Mouse (Mus musculus) liver, embryonic 13.5 days (tissue): ENCODE results near the gene Gys2. TPM values are rescaled to one million over a fixed set of nuclear protein-coding genes. Genes with fewer than 3 reads are reported as not detected.
"Not testable (repeated sequence)": the region's sequence is repeated elsewhere in the genome, so short reads cannot be mapped to it uniquely, and the experiment has no call there.

ENCODE experiments used
- ATAC-seq: fragments of 200-750 bp; cut with Nextera tagmentation; 2 replicates; pipeline ENCODE4 v1.8.0; 2017; ENCODE audit warnings: low read depth, mild to moderate bottlenecking, moderate number of reproducible peaks, moderate library complexity
- DNase-seq: peaks from one replicate; pipeline ENCODE4 v3.0.0; 2022
- H3K27ac ChIP-seq: fragments of 300-500 bp; sonication (generic); 2 replicates; pipeline ENCODE4 v1.5.1; 2015; ENCODE audit warnings: moderate library complexity, mild to moderate bottlenecking, inconsistent platforms
- H3K27me3 ChIP-seq: fragments of 300-500 bp; sonication (generic); 2 replicates; pipeline ENCODE4 v1.6.1; 2015; ENCODE audit warnings: mild to moderate bottlenecking, inconsistent platforms
- H3K36me3 ChIP-seq: fragments of 300-500 bp; sonication (generic); 2 replicates; pipeline ENCODE4 v1.6.1; 2015; ENCODE audit warnings: mild to moderate bottlenecking, inconsistent platforms
- H3K4me1 ChIP-seq: fragments of 300-500 bp; sonication (generic); replicated peaks from 2 replicates; pipeline ENCODE4 v1.6.1; 2015; ENCODE audit warnings: inconsistent platforms
- H3K4me2 ChIP-seq: fragments of 300-500 bp; sonication (generic); 2 replicates; pipeline ENCODE4 v1.6.1; 2015; ENCODE audit warnings: inconsistent platforms, mild to moderate bottlenecking, moderate library complexity
- H3K4me3 ChIP-seq: fragments of 300-500 bp; sonication (generic); replicated peaks from 2 replicates; pipeline ENCODE4 v1.5.1; 2015; ENCODE audit warnings: mild to moderate bottlenecking, inconsistent platforms
- H3K9ac ChIP-seq: fragments of 300-500 bp; sonication (generic); 2 replicates; pipeline ENCODE4 v1.6.1; 2015; ENCODE audit warnings: mild to moderate bottlenecking, inconsistent platforms
- H3K9me3 ChIP-seq: fragments of 300-500 bp; sonication (generic); replicated peaks from 2 replicates; pipeline ENCODE4 v1.6.1; 2016; ENCODE audit warnings: inconsistent platforms
- WGBS: fragments of 180-500 bp; shearing (Covaris S2); methylation state at CpG from one replicate; pipeline ENCODE4 v1.1.7; 2015; ENCODE audit not compliant: insufficient replicate concordance; 5-methylcytosine and 5-hydroxymethylcytosine counted together
- polyA plus RNA-seq: library from polyadenylated mRNA; unstranded; fragments of >200 nt; fragmentation: Nextera tagmentation; extraction: Ambion mirVana; gene quantifications from 2 replicates; pipeline ENCODE4 v1.2.1, GENCODE M21; 2015

Gene Gys2
- 37.9 and 53.3 TPM in 2 replicates for polyA plus RNA-seq

DNA sequence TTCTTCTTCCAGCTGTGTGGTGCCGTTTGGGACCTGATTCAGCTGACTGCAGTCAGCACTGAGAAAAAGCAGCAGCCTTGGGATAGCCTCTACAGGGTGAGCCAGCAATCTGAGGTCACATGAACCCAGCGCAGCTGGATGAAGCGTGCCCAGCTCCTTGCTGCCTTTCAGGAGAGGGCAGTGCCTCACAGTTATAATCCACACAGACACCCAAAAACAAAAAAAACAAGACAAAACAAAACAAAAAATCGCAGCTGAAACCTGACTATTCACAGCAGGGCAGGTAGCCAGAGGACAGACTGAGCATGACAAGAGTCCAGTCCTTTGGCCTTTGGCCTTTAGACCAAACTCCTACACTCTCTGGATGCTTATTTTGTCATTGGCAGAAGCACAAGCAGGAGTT is at the start of gene Gys2:
Gene Gys2, minus strand, starts transcription at position 309 of the 403 bp plus-strand sequence.
- DNase-seq (no peak), ATAC-seq (peak; percentile 45; the same call in 1 of the 2 replicates)
- Histone ChIP-seq H3K9ac (peak within 1 kb of the TSS; percentile 28), H3K4me2 (peak within 1 kb of the TSS; percentile 21), H3K27ac (peak within 1 kb of the TSS; percentile 41), H3K27me3 (no peaks in the 10 kb centered on the region), H3K9me3 (no peaks in the 10 kb centered on the region), H3K36me3 (no peaks in the 10 kb centered on the region), H3K4me3 (peak within 1 kb of the TSS; percentile 37), H3K4me1 (no peaks in the 10 kb centered on the region; the same call in 1 of the 2 replicates)
- 43% methylated on average over 4 of the region's 4 CpGs for WGBS

DNA sequence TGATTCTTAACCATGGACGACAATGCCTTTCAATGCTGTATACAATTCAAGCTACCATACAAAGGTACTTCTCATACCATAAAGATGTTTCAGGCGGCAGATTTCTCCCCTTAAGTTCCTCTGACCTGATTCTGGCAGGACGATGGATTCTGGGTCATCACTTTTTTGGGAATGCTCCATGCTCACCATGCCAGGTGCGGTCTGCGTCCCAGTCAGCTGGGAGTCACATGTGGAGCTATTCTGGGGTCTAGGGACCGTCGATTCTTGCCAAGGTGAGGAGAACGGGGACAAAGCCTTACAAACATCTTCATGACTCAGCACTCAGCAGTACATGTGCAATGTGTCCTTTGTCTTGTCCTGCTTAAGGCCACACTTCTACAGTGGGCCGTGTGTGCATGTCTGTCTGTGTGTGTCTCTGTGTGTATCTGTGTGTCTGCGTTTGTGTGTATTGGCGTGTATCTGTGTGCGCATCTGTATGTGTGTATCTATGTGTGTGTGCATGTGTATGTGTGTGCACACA is 48.7 kb upstream of the Gys2 start:
- Histone ChIP-seq H3K9me3 (no peaks in the 10 kb centered on the region), H3K4me2 (no peak overlapping the region), H3K9ac (no peak overlapping the region), H3K4me1 (no peaks in the 10 kb centered on the region), H3K27me3 (no peaks in the 10 kb centered on the region), H3K36me3 (no peaks in the 10 kb centered on the region), H3K27ac (no peak overlapping the region), H3K4me3 (no peak overlapping the region)
- WGBS, result 65% methylated on average over 12 of the region's 12 CpGs
- no peak for DNase-seq
- ATAC-seq, result no peak

DNA sequence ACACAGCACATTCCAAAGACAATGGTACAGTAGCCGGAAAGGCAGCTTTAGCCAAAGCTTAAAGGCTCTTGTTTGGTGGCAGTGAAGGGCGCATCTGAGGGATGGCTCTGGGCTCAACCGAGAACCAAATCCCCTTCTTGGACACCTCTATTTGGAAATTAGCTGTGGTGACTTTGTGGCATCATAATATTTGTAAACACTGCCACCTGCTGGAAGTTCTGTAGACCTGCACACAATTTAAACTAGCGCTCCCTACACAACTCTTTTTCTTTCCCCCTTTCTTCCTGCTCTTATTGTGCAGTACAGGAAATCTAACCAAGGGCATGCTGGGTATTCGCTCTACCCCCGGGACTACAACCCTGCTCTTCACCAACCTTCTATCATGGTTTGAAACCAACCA is 46.2 kb upstream of the Gys2 start:
- no peak for ATAC-seq

DNA sequence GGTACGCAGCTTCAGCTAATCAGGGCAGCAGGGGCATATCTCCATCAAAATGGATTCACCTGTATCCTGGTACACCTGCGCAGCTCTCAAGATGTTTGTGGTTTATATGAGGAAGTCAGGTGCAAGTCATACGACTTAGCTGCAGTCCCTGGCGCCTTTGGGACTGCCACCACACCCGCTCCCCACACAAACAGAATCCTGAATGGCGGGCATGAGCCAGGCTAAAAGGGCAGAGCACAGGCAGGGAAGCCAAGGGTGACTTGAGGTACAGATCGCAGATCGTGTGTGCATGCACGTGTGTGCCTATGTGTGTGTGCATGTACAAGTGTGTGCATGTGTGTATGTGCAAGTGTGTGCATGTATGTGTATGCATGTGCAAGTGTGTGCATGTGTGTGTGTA is 42.5 kb upstream of the Gys2 start:
- H3K36me3 ChIP-seq, H3K4me2 ChIP-seq, H3K4me1 ChIP-seq, H3K27ac ChIP-seq, H3K9ac ChIP-seq, H3K9me3 ChIP-seq, ATAC-seq, DNase-seq, H3K4me3 ChIP-seq: not testable (repeated sequence)
- WGBS, result 56% methylated on average over 9 of the region's 9 CpGs
- peaks cover 13% of the 10 kb centered on the region for H3K27me3 ChIP-seq

More for the DNA sequence above, 46.2 kb upstream of the Gys2 start:
- Histone ChIP-seq H3K27me3 (no peaks in the 10 kb centered on the region), H3K27ac (no peak overlapping the region), H3K4me2 (no peak overlapping the region), H3K36me3 (no peaks in the 10 kb centered on the region), H3K9me3 (no peaks in the 10 kb centered on the region), H3K4me1 (no peaks in the 10 kb centered on the region), H3K9ac (no peak overlapping the region), H3K4me3 (no peak overlapping the region)
- no peak for DNase-seq
- 12% methylated on average over 6 of the region's 6 CpGs for WGBS

DNA sequence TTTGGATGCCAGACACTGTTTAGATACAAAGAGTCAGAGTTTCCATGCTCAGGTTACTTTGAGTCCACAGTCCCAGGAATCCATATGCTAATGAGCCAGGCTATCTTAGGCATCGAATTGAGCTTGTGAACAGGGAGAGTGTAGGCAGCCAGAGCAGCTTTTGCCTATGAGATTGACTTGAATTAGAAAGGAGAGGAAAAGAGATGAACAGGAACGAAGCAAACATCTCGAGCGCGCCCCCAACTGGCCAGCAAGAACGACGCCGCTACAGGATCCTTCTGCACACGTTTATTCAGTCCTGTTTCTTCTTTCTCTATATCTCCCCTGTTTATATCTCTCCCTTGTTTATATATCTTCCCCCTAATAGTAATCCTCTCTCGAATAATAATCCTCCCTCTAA is 42.0 kb upstream of the Gys2 start:
- no peaks in the 10 kb centered on the region for H3K4me1 ChIP-seq
- no peak overlapping the region for H3K9ac ChIP-seq
- no peaks in the 10 kb centered on the region for H3K9me3 ChIP-seq
- H3K36me3 ChIP-seq, result no peaks in the 10 kb centered on the region
- no peak overlapping the region for H3K27ac ChIP-seq
- no peak overlapping the region for H3K4me2 ChIP-seq
- H3K4me3 ChIP-seq, result no peak overlapping the region
- WGBS, result 4% methylated on average over 10 of the region's 10 CpGs
- DNase-seq, result no peak
- H3K27me3 ChIP-seq, result peaks cover 13% of the 10 kb centered on the region
- no peak for ATAC-seq

DNA sequence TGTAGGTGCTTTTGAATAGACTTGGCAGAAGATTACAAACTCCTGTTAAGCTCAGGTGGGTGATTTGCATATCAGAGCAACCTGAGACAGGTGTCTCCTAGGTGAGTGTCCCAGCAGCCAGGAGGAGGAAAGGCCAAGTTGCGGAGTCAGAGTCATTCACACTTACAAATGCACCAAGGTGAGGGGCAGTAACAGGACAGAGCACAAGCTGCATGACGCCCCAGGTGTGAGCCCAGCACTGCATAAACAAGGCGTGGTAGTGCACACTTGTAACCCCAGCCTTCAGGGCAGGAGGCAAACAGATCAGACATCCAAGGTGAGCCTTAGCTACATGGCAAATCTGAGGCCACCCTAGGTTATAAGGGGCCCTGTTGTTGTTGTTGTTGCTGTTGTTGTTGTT is 40.0 kb upstream of the Gys2 start:
- 27% methylated on average over 3 of the region's 3 CpGs for WGBS
- Histone ChIP-seq H3K9ac (no peak overlapping the region), H3K4me1 (0 out of 2 replicates have a peak, but pooled peaks cover 6% of the 10 kb centered on the region), H3K36me3 (no peaks in the 10 kb centered on the region), H3K27ac (no peak overlapping the region), H3K9me3 (no peaks in the 10 kb centered on the region), H3K27me3 (peaks cover 25% of the 10 kb centered on the region), H3K4me3 (no peak overlapping the region), H3K4me2 (no peak overlapping the region)
- ATAC-seq (no peak), DNase-seq (no peak)

GRCm38 (mm10) chr6:142511516-142512135 is 38.7 kb upstream of the Gys2 start:
- no peaks in the 10 kb centered on the region for H3K9me3 ChIP-seq
- DNase-seq, result no peak
- ATAC-seq, result no peak
- no peak overlapping the region for H3K27ac ChIP-seq
- peaks cover 6% of the 10 kb centered on the region; the same call in 1 of the 2 replicates for H3K4me1 ChIP-seq
- H3K36me3 ChIP-seq, result no peaks in the 10 kb centered on the region
- H3K9ac ChIP-seq, result no peak overlapping the region
- WGBS, result 21% methylated on average over 12 of the region's 12 CpGs
- no peak overlapping the region for H3K4me3 ChIP-seq
- H3K4me2 ChIP-seq, result no peak overlapping the region
- peaks cover 38% of the 10 kb centered on the region for H3K27me3 ChIP-seq

GRCm38 (mm10) chr6:142508663-142509062 is 35.8 kb upstream of the Gys2 start:
- WGBS, result 30% methylated on average over 4 of the region's 4 CpGs
- Histone ChIP-seq H3K4me2 (no peak overlapping the region), H3K9me3 (no peaks in the 10 kb centered on the region), H3K9ac (no peak overlapping the region), H3K4me3 (no peak overlapping the region), H3K4me1 (peaks cover 6% of the 10 kb centered on the region; the same call in 1 of the 2 replicates), H3K36me3 (no peaks in the 10 kb centered on the region), H3K27ac (no peak overlapping the region), H3K27me3 (peaks cover 41% of the 10 kb centered on the region)
- ATAC-seq, result no peak
- no peak for DNase-seq

GRCm38 (mm10) chr6:142507785-142508162 is 34.9 kb upstream of the Gys2 start, which contains the start of gene Ldhb:
Ldhb (minus strand) TSS chr6:142507957.
- Histone ChIP-seq H3K27me3 (peaks cover 36% of the 10 kb centered on the region), H3K4me2 (peak within 1 kb of the TSS; percentile 64), H3K4me1 (peaks cover 6% of the 10 kb centered on the region; the same call in 1 of the 2 replicates), H3K4me3 (peak within 1 kb of the TSS; percentile 47), H3K36me3 (no peaks in the 10 kb centered on the region), H3K9me3 (no peaks in the 10 kb centered on the region), H3K27ac (no peak within 1 kb of the TSS), H3K9ac (peak within 1 kb of the TSS; percentile 8)
- under 1% methylated on average over 19 of the region's 19 CpGs for WGBS
- peak; percentile 23 for DNase-seq
- ATAC-seq, result peak; percentile 80

GRCm38 (mm10) chr6:142507033-142507784 is 34.3 kb upstream of the Gys2 start:
- H3K27me3 ChIP-seq, result peaks cover 36% of the 10 kb centered on the region
- H3K4me3 ChIP-seq, result peak overlapping the region; percentile 47
- no peaks in the 10 kb centered on the region for H3K9me3 ChIP-seq
- peaks cover 6% of the 10 kb centered on the region; the same call in 1 of the 2 replicates for H3K4me1 ChIP-seq
- no peak overlapping the region for H3K27ac ChIP-seq
- H3K36me3 ChIP-seq, result no peaks in the 10 kb centered on the region
- DNase-seq (no peak), ATAC-seq (no peak; the same call in 1 of the 2 replicates)
- peak overlapping the region; percentile 64 for H3K4me2 ChIP-seq
- peak overlapping the region; percentile 8 for H3K9ac ChIP-seq
- 7% methylated on average over 30 of the region's 30 CpGs for WGBS

DNA sequence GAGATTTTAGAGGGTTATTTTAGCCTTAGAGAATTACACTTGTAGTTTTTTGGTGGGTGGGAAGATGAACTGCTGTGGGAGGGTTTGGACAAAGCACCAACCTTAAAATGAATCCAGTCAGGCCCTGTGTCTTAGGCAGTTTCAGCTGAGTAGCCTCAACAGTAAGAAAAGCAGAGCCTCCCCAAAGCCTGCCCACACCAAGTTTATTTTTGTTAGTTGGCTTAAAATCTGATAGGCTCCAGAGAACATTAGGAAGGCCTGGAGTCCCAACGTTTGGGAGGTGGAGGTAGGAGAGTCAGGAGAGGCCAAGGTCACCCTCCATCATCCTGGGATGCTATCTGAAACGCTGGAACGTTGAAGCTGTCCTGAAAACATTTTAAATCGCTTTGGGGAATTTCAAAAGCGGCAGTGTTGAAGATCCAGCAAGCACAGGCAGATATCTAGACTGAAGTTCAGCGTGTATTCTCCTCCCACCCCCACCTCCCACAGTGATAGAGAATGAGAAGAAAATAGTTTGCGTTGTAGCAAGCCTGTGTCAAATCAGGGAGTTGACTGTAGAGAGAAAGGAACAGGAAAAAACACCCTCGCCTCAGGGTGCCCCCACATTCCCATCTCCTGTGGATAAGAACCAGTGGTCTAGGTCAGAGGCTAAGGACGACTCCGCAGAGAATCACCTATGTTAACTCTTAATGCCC is 33.6 kb upstream of the Gys2 start:
- no peaks in the 10 kb centered on the region for H3K36me3 ChIP-seq
- peaks cover 6% of the 10 kb centered on the region; the same call in 1 of the 2 replicates for H3K4me1 ChIP-seq
- peaks cover 30% of the 10 kb centered on the region for H3K27me3 ChIP-seq
- no peak overlapping the region for H3K27ac ChIP-seq
- 19% methylated on average over 10 of the region's 10 CpGs for WGBS
- no peak for DNase-seq
- H3K4me3 ChIP-seq, result peak overlapping the region; percentile 47
- ATAC-seq, result no peak
- H3K9ac ChIP-seq, result no peak overlapping the region
- no peaks in the 10 kb centered on the region for H3K9me3 ChIP-seq
- H3K4me2 ChIP-seq, result peak overlapping the region; percentile 64
